In the genomic region with DNA sequence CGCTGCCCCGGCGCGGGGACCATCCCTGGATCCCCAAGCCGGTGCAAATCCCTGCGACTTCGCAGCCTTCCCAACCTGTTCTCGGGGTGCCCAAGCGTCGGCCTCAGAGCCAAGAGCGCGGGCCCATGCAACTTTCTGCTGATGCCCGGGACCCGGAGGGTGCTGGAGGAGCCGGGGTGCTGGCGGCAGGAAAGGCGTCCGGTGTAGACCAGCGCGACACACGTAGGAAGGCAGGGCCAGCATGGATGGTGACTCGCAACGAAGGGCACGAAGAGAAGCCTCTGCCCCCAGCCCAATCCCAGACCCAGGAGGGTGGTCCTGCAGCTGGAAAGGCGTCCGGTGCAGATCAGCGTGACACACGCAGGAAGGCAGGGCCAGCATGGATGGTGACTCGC, we compare ENCODE assay signal across 8 mouse cellular contexts. TPM values are rescaled to one million over a fixed set of nuclear protein-coding genes. Genes with fewer than 3 reads are reported as not detected.
A peak's percentile ranks its signal among the peaks of the same experiment; 100 is the strongest.
DNase-seq lines count a peak whose midpoint lies in the region; ATAC-seq lines count a peak whose summit lies in the region.

No protein-coding gene starts in this region.

- H3K27ac ChIP-seq in kidney, embryonic 16.5 days (ENCODE audit: low read length), result no peak overlapping the region
- H3K27ac ChIP-seq in brown adipose tissue, adult 24 weeks (replicated peaks; ENCODE audit: low read depth, low read length), result no peak overlapping the region
- H3K27ac ChIP-seq in hindbrain, embryonic 15.5 days (replicated peaks), result peak overlapping the region; percentile 96
- peak overlapping the region; percentile 96 for H3K27ac ChIP-seq in midbrain, embryonic 15.5 days

- H3K4me1 ChIP-seq in kidney, embryonic 16.5 days (ENCODE audit: insufficient read depth, low read length), result peaks cover 23% of the 10 kb centered on the region
- H3K4me1 ChIP-seq in brown adipose tissue, adult 24 weeks (ENCODE audit: control insufficient read depth, insufficient read depth, insufficient read length, low read length), result peaks cover 8% of the 10 kb centered on the region
- peaks cover 45% of the 10 kb centered on the region for H3K4me1 ChIP-seq in hindbrain, embryonic 15.5 days (replicated peaks)
- peaks cover 51% of the 10 kb centered on the region for H3K4me1 ChIP-seq in midbrain, embryonic 15.5 days

- DNase-seq in kidney, postnatal 4 days, result no peak
- DNase-seq in layer of hippocampus, adult 9-10 months (ENCODE audit: low spot score), result no peak
- DNase-seq in urinary bladder, postnatal 25 days (ENCODE audit: low spot score), result no peak
- no peak for DNase-seq in thymus, postnatal 0 days (ENCODE audit: low spot score)

- H3K27me3 ChIP-seq in kidney, embryonic 16.5 days (ENCODE audit: insufficient read depth, low read length), result peaks cover 76% of the 10 kb centered on the region
- no peaks in the 10 kb centered on the region for H3K27me3 ChIP-seq in hindbrain, embryonic 15.5 days
- H3K27me3 ChIP-seq in midbrain, embryonic 15.5 days (replicated peaks), result no peaks in the 10 kb centered on the region

- no peaks in the 10 kb centered on the region for H3K36me3 ChIP-seq in kidney, embryonic 16.5 days (ENCODE audit: insufficient read depth, low read length)
- H3K36me3 ChIP-seq in hindbrain, embryonic 15.5 days, result no peaks in the 10 kb centered on the region
- H3K36me3 ChIP-seq in midbrain, embryonic 15.5 days (replicated peaks), result no peaks in the 10 kb centered on the region

- H3K4me3 ChIP-seq in kidney, embryonic 16.5 days (ENCODE audit: low read length), result peak overlapping the region; percentile 53
- H3K4me3 ChIP-seq in brown adipose tissue, adult 24 weeks (ENCODE audit: insufficient read depth, low read depth, low read length), result peak overlapping the region; percentile 62
- H3K4me3 ChIP-seq in hindbrain, embryonic 15.5 days, result peak overlapping the region; percentile 89
- peak overlapping the region; percentile 67 for H3K4me3 ChIP-seq in midbrain, embryonic 15.5 days

- ATAC-seq in kidney, embryonic 16.5 days (ENCODE audit: low FRiP score, low TSS enrichment), result peak; percentile 40
- ATAC-seq in hindbrain, embryonic 15.5 days (ENCODE audit: low FRiP score, low read depth), result peak; percentile 7
- peak; percentile 25 for ATAC-seq in midbrain, embryonic 15.5 days (replicated peaks)

- H3K4me2 ChIP-seq in kidney, embryonic 16.5 days (replicated peaks; ENCODE audit: low read depth, low read length), result peak overlapping the region; percentile 81
- H3K4me2 ChIP-seq in hindbrain, embryonic 15.5 days, result peak overlapping the region; percentile 70
- peak overlapping the region; percentile 90 for H3K4me2 ChIP-seq in midbrain, embryonic 15.5 days

- whole genome bisulfite sequencing in kidney, embryonic 16.5 days, result under 1% methylated on average over 29 of the region's 29 CpGs
- WGBS in hindbrain, embryonic 15.5 days, result under 1% methylated on average over 29 of the region's 29 CpGs
- under 1% methylated on average over 29 of the region's 29 CpGs for WGBS in midbrain, embryonic 15.5 days

- H3K9me3 ChIP-seq in kidney, embryonic 16.5 days (ENCODE audit: low read length), result no peaks in the 10 kb centered on the region
- no peaks in the 10 kb centered on the region for H3K9me3 ChIP-seq in hindbrain, embryonic 15.5 days
- H3K9me3 ChIP-seq in midbrain, embryonic 15.5 days, result no peaks in the 10 kb centered on the region

- peak overlapping the region; percentile 32; the same call in 1 of the 2 replicates for H3K9ac ChIP-seq in kidney, embryonic 16.5 days (replicated peaks; ENCODE audit: low read length)
- peak overlapping the region; percentile 78 for H3K9ac ChIP-seq in hindbrain, embryonic 15.5 days
- H3K9ac ChIP-seq in midbrain, embryonic 15.5 days, result peak overlapping the region; percentile 81

RNA-seq across cellular contexts. Expression of a gene that starts 1.3 kb away (rescaled TPM):
- polyA plus RNA-seq in kidney, embryonic 16.5 days (2015; fragmentation: Nextera tagmentation; extraction: Ambion mirVana), result 1.7 and 2.1 TPM in 2 replicates
- 9.4 and 18.8 TPM in 2 replicates for polyA plus RNA-seq in brown adipose tissue, adult 24 weeks (2012; ENCODE audit: insufficient read depth, insufficient read length, missing spikeins)
- 139 and 155 TPM in 2 replicates for polyA plus RNA-seq in hindbrain, embryonic 15.5 days (2015; fragmentation: Nextera tagmentation; extraction: Ambion mirVana)
- polyA plus RNA-seq in midbrain, embryonic 15.5 days (2015; fragmentation: Nextera tagmentation; extraction: Ambion mirVana), result 153 and 155 TPM in 2 replicates
- 0.35 and 0.84 TPM in 2 replicates for polyA plus RNA-seq in thymus, postnatal 0 days (2015; fragmentation: Nextera tagmentation; extraction: Ambion mirVana)

RNA-seq across cellular contexts. Expression of a gene that starts 30.1 kb away (rescaled TPM):
- polyA plus RNA-seq in kidney, embryonic 16.5 days (2015; fragmentation: Nextera tagmentation; extraction: Ambion mirVana), result 12.2 and 14.9 TPM in 2 replicates
- polyA plus RNA-seq in brown adipose tissue, adult 24 weeks (2012; ENCODE audit: insufficient read depth, insufficient read length, missing spikeins), result 0.59 and 1.3 TPM in 2 replicates
- 1.3 TPM in 2 replicates for polyA plus RNA-seq in hindbrain, embryonic 15.5 days (2015; fragmentation: Nextera tagmentation; extraction: Ambion mirVana)
- 1.3 and 1.9 TPM in 2 replicates for polyA plus RNA-seq in midbrain, embryonic 15.5 days (2015; fragmentation: Nextera tagmentation; extraction: Ambion mirVana)
- polyA plus RNA-seq in thymus, postnatal 0 days (2015; fragmentation: Nextera tagmentation; extraction: Ambion mirVana), result 0.25 and 0.51 TPM in 2 replicates

Comparison
In these comparisons a context has a peak if more than half of its experiments do, and no peak if none do; other contexts are left out.
1. H3K27ac ChIP-seq: peak in hindbrain, embryonic 15.5 days (single experiment) and midbrain, embryonic 15.5 days (single experiment); none in kidney, embryonic 16.5 days (single experiment) and brown adipose tissue, adult 24 weeks (single experiment).
2. Peak in every context shown above with its lines, with median percentiles within 50 percentile points of each other: ATAC-seq, H3K4me2 ChIP-seq, H3K4me3 ChIP-seq and H3K9ac ChIP-seq.